Mouse (Mus musculus): Measurements from ENCODE around the gene Cdcp2.

Gene Cdcp2

GRCm38 (mm10) chr4:107135663-107136062 is 39.0 kb downstream of the Cdcp2 start:
- DNase-seq: no peak

- DNase-seq: no peak
Observed at GRCm38 (mm10) chr4:107136531-107136930, 39.8 kb downstream of the Cdcp2 start.

- no peak for DNase-seq
Observed at GRCm38 (mm10) chr4:107138948-107139835, 42.5 kb downstream of the Cdcp2 start.

GRCm38 (mm10) chr4:107139836-107140631 is 43.3 kb downstream of the Cdcp2 start:
- no peak for DNase-seq

GRCm38 (mm10) chr4:107143511-107143910 is 46.8 kb downstream of the Cdcp2 start:
- DNase-seq: no peak

GRCm38 (mm10) chr4:107150991-107151390 is 54.3 kb downstream of the Cdcp2 start:
- DNase-seq: peak; percentile 66

- no peak for DNase-seq
Observed at GRCm38 (mm10) chr4:107152571-107152970, 55.9 kb downstream of the Cdcp2 start.

- no peak for DNase-seq
Observed at GRCm38 (mm10) chr4:107156983-107157401, 60.3 kb downstream of the Cdcp2 start.

GRCm38 (mm10) chr4:107159166-107159773 is 62.6 kb downstream of the Cdcp2 start:
- peak; percentile 27 for DNase-seq

GRCm38 (mm10) chr4:107160181-107160580 is 63.5 kb downstream of the Cdcp2 start:
- DNase-seq: no peak
